Mouse (Mus musculus): ENCODE results near the gene Dnajb2. TPM values are rescaled to one million over a fixed set of nuclear protein-coding genes. Genes with fewer than 3 reads are reported as not detected.

Gene Dnajb2
- polyA plus RNA-seq, 1 experiment from 2014 or later = 31.3 TPM

DNA sequence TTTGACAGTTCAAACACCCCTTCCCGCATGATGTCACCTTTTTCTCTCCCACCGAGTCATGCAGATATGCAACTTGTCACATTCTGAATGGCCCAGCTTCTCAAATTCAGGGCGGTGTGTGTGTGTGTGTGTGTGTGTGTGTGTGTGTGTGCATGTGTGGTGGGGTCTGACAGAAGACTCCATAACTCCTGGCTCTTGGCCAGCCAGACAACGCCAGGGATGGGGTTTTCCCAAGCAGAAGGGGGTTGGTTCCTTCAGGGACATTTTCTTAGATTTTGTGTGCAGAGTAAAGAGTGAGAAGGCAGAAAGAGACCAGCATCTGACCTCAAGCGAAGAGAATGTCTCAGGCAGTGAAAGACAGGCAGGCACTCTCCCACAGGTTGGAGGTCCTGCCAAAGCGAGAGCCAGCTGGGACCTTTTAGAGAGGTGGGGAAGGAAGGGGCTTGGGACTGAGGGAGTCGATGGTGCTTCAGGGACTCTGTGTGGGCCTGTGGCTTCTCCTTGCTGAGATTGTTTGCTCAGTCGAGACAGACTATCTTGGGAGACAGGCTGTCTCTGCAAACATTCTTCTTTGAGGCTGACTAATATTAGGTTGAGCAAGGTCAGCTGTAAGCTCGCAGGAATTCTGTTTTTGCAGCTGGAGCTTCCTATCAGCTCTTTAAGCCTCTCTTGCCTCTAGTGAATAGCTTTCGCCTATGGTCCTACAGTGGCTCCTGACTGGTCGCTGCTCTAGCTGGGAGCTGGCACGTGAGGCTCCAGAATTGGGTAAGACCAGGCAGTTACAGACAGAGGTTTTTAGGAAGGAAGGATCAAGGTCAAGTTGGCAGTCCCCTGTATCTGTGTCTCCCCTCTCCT, 56.5 kb downstream of the Dnajb2 start:
- no peaks in the 10 kb centered on the region for H3K36me3 ChIP-seq (ENCODE audit: control insufficient read depth, insufficient read depth, low read length)
- no peak overlapping the region for H3K4me2 ChIP-seq (ENCODE audit: low read depth, low read length)
- no peaks in the 10 kb centered on the region for H3K27me3 ChIP-seq (ENCODE audit: control insufficient read depth, insufficient read depth, low read length)
- H3K9ac ChIP-seq (ENCODE audit: low read length) = no peak overlapping the region; the same call in 1 of the 2 replicates
- no peaks in the 10 kb centered on the region for H3K9me3 ChIP-seq (replicated peaks; ENCODE audit: control insufficient read depth, low read length)
- H3K4me1 ChIP-seq (ENCODE audit: control insufficient read depth, insufficient read depth, low read length) = peaks cover 7% of the 10 kb centered on the region
- H3K27ac ChIP-seq (ENCODE audit: low read length) = peak overlapping the region; percentile 25; the same call in 1 of the 2 replicates
- 29% methylated on average over 12 of the region's 12 CpGs for WGBS
- H3K4me3 ChIP-seq (replicated peaks; ENCODE audit: low read length) = no peak overlapping the region
- no peak for ATAC-seq (ENCODE audit: insufficient read depth, low FRiP score)

DNA sequence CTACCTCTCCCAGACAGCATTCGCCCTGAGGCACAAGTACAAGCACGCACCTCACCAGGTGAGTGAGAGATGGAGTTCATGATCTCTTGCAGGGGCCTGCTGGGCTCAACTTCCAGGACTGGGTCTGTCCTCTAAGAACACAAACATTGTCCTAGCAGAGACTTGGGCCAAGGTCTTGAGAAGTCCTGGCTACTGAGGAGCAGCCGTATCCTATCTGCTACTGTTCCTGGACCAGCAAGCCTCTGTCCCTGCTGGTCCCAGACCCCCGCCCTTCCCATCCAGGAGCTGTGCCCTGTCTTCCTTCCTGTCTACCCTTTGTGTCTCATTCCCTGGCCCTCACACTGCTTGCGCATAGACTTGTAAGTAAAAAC, 57.1 kb downstream of the Dnajb2 start:
- Histone ChIP-seq H3K4me3 (replicated peaks; ENCODE audit: low read length) (no peak overlapping the region), H3K27me3 (ENCODE audit: control insufficient read depth, insufficient read depth, low read length) (no peaks in the 10 kb centered on the region), H3K9ac (ENCODE audit: low read length) (no peak overlapping the region), H3K27ac (ENCODE audit: low read length) (0 out of 2 replicates have a peak overlapping the region, but pooled peaks have one; percentile 25), H3K36me3 (ENCODE audit: control insufficient read depth, insufficient read depth, low read length) (no peaks in the 10 kb centered on the region), H3K4me2 (ENCODE audit: low read depth, low read length) (no peak overlapping the region), H3K4me1 (ENCODE audit: control insufficient read depth, insufficient read depth, low read length) (peaks cover 7% of the 10 kb centered on the region), H3K9me3 (replicated peaks; ENCODE audit: control insufficient read depth, low read length) (no peaks in the 10 kb centered on the region)
- WGBS = 76% methylated on average over 5 of the region's 5 CpGs
- no peak for ATAC-seq (ENCODE audit: insufficient read depth, low FRiP score)

DNA sequence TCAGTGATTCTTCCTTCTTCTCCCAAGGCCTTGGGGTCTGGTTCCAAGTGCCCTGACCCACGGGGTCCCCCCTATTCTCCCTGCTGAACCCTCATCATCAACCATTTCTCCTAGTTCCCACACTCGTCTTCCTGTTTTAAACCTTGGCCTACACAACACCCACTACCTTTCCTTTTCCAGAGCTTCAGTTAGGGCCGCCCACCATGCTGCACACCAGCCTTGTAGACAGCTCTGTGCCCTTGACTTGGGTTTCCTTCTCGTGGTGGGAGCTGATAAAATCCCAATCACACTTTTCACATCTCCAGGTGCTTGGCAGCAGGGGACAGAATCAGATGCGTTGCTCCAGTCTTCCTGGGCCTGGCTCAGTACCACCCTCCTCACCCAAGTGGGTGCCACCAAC, 58.1 kb downstream of the Dnajb2 start:
- no peak overlapping the region for H3K9ac ChIP-seq (ENCODE audit: low read length)
- 84% methylated on average over 5 of the region's 5 CpGs for WGBS
- H3K36me3 ChIP-seq (ENCODE audit: control insufficient read depth, insufficient read depth, low read length) = no peaks in the 10 kb centered on the region
- H3K4me3 ChIP-seq (replicated peaks; ENCODE audit: low read length) = no peak overlapping the region
- no peak overlapping the region for H3K27ac ChIP-seq (ENCODE audit: low read length)
- H3K4me2 ChIP-seq (ENCODE audit: low read depth, low read length) = no peak overlapping the region
- H3K27me3 ChIP-seq (ENCODE audit: control insufficient read depth, insufficient read depth, low read length) = no peaks in the 10 kb centered on the region
- peaks cover 7% of the 10 kb centered on the region for H3K4me1 ChIP-seq (ENCODE audit: control insufficient read depth, insufficient read depth, low read length)
- no peaks in the 10 kb centered on the region for H3K9me3 ChIP-seq (replicated peaks; ENCODE audit: control insufficient read depth, low read length)
- no peak for ATAC-seq (ENCODE audit: insufficient read depth, low FRiP score)

Small RNA genes within 50 kb of the gene (microRNA-seq; reads per million reads assigned to microRNA genes)
- gene Gm27943 = not detected

Other genes with a start within 250 kb of the Dnajb2 start
- 7.6 TPM in 2 replicates for gene Nhej1, start 111.2 kb upstream of the Dnajb2 start, polyA plus RNA-seq (2015; fragmentation: Nextera tagmentation; extraction: Ambion mirVana)
- 0.85 and 1.3 TPM in 2 replicates for gene Slc23a3, start 102.5 kb upstream of the Dnajb2 start, polyA plus RNA-seq (2015; fragmentation: Nextera tagmentation; extraction: Ambion mirVana)
- 41.4 and 43.4 TPM in 2 replicates for gene Cnppd1, start 93.7 kb upstream of the Dnajb2 start, polyA plus RNA-seq (2015; fragmentation: Nextera tagmentation; extraction: Ambion mirVana)
- 35.4 and 36.5 TPM in 2 replicates for gene Retreg2, start 93.6 kb upstream of the Dnajb2 start, polyA plus RNA-seq (2015; fragmentation: Nextera tagmentation; extraction: Ambion mirVana)
- gene Zfand2b, start 67.8 kb upstream of the Dnajb2 start, polyA plus RNA-seq (2015; fragmentation: Nextera tagmentation; extraction: Ambion mirVana) = 43.3 and 45.3 TPM in 2 replicates
- 23.2 and 27.7 TPM in 2 replicates for gene Abcb6, start 56.0 kb upstream of the Dnajb2 start, polyA plus RNA-seq (2015; fragmentation: Nextera tagmentation; extraction: Ambion mirVana)
- gene Ankzf1, start 44.3 kb upstream of the Dnajb2 start, polyA plus RNA-seq (2015; fragmentation: Nextera tagmentation; extraction: Ambion mirVana) = 26.3 and 26.5 TPM in 2 replicates
- gene Atg9a, start 44.2 kb upstream of the Dnajb2 start, polyA plus RNA-seq (2015; fragmentation: Nextera tagmentation; extraction: Ambion mirVana) = 28.4 TPM in 2 replicates
- 18.2 and 20.1 TPM in 2 replicates for gene Glb1l, start 25.6 kb upstream of the Dnajb2 start, polyA plus RNA-seq (2015; fragmentation: Nextera tagmentation; extraction: Ambion mirVana)
- gene Stk16, start 25.6 kb upstream of the Dnajb2 start, polyA plus RNA-seq (2015; fragmentation: Nextera tagmentation; extraction: Ambion mirVana) = 109 and 115 TPM in 2 replicates
- gene Tuba4a, start 16.5 kb upstream of the Dnajb2 start, polyA plus RNA-seq (2015; fragmentation: Nextera tagmentation; extraction: Ambion mirVana) = 184 and 218 TPM in 2 replicates
- gene A630095N17Rik, start 4.3 kb upstream of the Dnajb2 start, polyA plus RNA-seq (2015; fragmentation: Nextera tagmentation; extraction: Ambion mirVana) = not detected in 2 replicates
- 2.0 and 2.6 TPM in 2 replicates for gene Ptprn, start 28.1 kb downstream of the Dnajb2 start, polyA plus RNA-seq (2015; fragmentation: Nextera tagmentation; extraction: Ambion mirVana)
- gene Resp18, start 42.0 kb downstream of the Dnajb2 start, polyA plus RNA-seq (2015; fragmentation: Nextera tagmentation; extraction: Ambion mirVana) = 6.0 and 6.6 TPM in 2 replicates
- 125 and 139 TPM in 2 replicates for gene Dnpep, start 81.6 kb downstream of the Dnajb2 start, polyA plus RNA-seq (2015; fragmentation: Nextera tagmentation; extraction: Ambion mirVana)
- 166 and 194 TPM in 2 replicates for gene Des, start 123.9 kb downstream of the Dnajb2 start, polyA plus RNA-seq (2015; fragmentation: Nextera tagmentation; extraction: Ambion mirVana)
- gene Speg, start 138.9 kb downstream of the Dnajb2 start, polyA plus RNA-seq (2015; fragmentation: Nextera tagmentation; extraction: Ambion mirVana) = 41.1 and 41.2 TPM in 2 replicates
- gene Gmppa, start 199.5 kb downstream of the Dnajb2 start, polyA plus RNA-seq (2015; fragmentation: Nextera tagmentation; extraction: Ambion mirVana) = 104 and 127 TPM in 2 replicates
- gene Asic4, start 214.0 kb downstream of the Dnajb2 start, polyA plus RNA-seq (2015; fragmentation: Nextera tagmentation; extraction: Ambion mirVana) = 1.3 and 1.4 TPM in 2 replicates
- 28.0 and 28.1 TPM in 2 replicates for gene Chpf, start 242.9 kb downstream of the Dnajb2 start, polyA plus RNA-seq (2015; fragmentation: Nextera tagmentation; extraction: Ambion mirVana)
- 1.6 and 2.1 TPM in 2 replicates for gene Tmem198, start 243.1 kb downstream of the Dnajb2 start, polyA plus RNA-seq (2015; fragmentation: Nextera tagmentation; extraction: Ambion mirVana)

Data from stomach, embryonic 16.5 days (tissue).